Mouse (Mus musculus): ENCODE measurements at regions not wholly inside any gene's neighbourhood (a gene's known extent, or its start where the extent isn't known, plus 50 kb on each side); places are given as distances from the start of the nearest gene placed in this dataset.

DNA sequence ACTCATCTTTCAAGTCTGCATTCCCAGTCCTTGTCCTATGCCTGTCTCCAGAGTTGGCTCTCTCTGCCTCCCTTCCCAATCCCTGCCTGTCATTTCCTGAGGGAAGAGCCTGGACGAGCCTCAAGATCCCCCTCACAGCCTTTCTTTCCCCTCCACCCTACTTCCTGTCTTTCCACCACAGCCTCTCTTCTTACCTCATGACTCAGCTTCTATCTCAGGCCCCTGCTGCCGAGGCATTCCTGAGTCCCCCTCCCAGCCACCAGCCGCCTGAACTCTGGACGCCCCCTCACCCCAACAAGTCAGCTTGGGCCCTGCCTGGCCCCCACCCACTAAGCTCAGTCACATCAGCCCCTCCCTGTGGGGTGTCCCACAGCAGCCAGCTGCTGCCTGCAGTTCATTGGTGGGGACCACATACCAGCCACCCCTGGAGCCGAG is 105.8 kb downstream of the Efnb1 start:
- DNase-seq (ENCODE audit: extremely low spot score in 1 of 2, low spot score in 2 of 2): peak in 1 of 2 experiments; percentile 27
- intact Hi-C loops (cut with DNase I): no loop called here

DNA sequence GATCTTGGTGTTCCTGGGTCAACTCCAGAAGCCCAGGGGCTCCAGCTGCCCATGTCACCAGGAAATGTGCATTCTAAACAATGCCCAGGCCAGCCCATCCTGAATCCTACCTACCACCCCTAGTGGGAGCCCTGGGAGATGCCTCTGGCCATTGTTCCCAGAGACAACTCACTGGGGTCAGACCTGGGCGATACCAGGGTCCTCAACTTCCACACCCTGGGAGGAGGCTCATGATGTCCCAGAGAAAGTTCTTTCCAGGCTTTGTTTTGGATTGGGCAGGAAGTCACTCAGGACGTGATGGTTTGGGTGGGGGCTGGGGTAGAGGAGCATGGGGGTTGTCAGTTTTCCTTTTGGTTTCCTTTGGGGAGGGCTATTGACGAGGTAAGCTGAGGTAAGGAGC is 97.1 kb downstream of the Efnb1 start:
- intact Hi-C loops (cut with DNase I): no loop called here
- no peak for DNase-seq (ENCODE audit: extremely low spot score in 1 of 2, low spot score in 2 of 2)

DNA sequence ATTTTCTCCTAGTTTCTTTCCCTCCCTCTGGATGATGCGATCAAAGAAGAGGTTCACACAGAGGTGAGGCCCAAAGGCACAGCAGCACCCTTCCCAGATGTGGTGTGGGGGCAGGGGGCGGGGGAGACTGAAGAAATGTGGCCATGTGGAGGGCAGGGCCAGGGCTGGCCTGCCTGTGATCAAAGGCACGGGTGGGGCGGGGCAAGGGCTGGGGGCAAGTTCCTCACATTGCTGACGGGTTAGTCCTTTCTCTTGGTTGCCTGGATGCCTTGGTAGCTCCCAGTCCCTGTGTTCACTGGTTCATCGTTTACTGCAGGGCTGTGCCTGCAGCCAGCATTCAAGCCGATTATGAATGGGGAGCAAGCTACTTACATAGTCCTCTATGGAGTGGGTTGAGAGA is 96.4 kb downstream of the Efnb1 start:
- intact Hi-C loops (cut with DNase I): no loop called here
- DNase-seq (ENCODE audit: extremely low spot score in 1 of 2, low spot score in 2 of 2): no peak

DNA sequence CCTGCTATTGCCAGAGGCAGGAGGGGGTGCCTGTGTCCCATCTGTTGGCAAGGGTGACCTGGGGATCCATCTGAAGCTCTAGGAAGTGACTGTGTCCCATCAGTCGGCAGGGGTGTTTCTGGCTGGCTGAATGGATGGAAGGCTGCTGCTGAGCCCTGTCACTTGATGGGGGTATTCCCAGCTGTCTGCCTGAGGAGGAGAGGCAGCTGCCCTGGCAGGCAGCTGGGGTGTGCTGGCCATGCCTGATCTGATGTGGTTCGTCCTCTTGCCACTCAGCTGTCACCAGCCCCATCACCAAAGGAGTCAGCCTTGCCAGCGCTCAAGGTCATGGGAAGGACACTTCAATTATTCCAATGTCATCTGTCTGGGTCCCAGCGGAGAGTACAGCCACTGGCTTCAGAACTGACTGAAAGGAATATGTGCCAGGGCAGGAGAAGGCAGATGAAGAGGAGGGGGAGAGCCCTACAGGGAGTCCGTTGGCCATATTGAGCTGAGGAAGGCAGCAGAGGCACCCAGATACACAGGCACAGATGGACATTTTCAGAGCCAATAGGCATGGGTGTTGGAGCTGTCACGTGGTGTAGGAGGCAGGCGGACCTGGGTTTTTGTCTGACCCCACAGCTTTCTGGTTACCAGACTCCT is 89.3 kb downstream of the Efnb1 start:
- no peak for DNase-seq (ENCODE audit: extremely low spot score in 1 of 2, low spot score in 2 of 2)
- intact Hi-C loops (cut with DNase I): no loop called here

DNA sequence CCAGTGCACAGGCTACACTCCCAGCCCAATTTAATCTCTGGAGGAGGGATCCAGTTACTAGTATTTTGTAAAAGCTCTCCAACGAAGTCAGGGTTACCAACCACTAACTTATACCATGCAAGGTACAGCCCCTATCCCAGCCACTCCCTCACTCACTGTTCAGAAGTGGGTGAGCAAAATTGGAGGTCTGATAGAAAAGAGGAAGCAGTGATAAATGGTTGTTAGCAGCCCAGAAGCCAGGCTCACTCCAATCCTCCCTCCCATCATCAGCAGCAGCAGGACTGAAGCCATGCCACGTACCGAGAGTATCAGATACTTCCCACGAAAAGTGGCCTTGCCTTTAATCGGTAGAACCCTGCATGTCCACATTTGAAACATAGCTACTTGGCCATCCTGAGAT is 86.1 kb downstream of the Efnb1 start:
- DNase-seq (ENCODE audit: extremely low spot score in 1 of 2, low spot score in 2 of 2): no peak
- intact Hi-C loops (cut with DNase I): no loop called here

DNA sequence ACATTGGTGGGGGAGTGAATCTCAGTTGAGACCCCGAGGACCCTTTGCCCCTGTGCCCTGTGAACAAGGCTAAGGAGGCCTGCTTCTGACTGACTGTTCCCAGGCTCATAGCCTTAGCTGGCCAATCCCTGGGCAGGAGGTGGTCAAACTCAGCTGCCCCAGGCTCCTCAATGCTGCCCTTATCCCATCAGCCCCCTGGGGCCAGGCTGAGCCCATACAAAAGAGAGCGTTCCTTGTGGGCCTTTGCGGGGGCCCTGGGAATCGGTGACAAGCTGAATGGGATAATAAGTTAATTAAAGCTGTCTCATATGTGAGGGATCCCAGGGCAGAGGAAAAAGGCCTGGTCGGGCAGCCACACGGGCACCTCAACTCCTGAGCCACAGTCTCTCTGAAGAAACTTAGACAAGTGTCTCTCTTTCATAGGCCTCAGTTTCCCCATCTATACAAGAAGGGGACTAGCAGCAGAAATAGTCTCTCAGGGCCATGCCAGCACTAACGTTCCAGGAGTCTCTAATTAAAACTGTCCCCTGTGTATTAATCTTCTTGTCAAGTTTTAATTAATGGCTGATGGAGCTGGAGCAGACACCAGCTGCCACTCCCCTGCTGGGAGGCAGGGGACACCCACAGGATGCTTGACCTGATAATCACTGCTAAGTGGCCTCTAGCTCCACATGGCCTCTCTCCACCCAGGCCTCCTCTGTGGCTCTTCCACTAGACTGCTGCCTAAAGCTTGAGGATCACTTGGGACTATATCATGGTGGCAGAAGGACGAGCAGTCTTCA is 84.9 kb downstream of the Efnb1 start:
- no peak for DNase-seq (ENCODE audit: extremely low spot score in 1 of 2, low spot score in 2 of 2)
- intact Hi-C loops (cut with DNase I): no loop called here

DNA sequence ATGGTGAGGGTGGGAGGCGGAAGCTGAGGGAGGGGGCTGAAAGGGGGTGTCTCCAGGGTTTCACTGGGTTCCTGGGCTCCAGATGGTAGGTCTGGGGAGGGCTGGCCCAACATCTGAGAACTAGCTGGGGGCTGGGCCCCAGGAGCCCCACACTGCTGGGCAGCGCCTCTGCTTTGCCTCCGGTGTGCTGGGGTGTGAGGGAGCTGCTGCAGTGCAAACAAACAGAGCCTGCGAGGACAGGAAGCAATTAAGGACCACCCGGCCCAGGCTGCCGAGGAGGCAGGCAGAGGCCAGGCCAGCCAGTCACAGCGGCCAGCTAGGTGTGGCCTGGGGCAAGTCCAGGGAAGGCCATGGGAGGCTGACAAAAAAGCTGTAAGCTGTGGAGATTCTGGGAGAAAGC is 82.3 kb downstream of the Efnb1 start:
- DNase-seq (ENCODE audit: extremely low spot score in 1 of 2, low spot score in 2 of 2): peak in 1 of 2 experiments; percentile 27
- intact Hi-C loops (cut with DNase I): loop anchor here (5.0 kb wide), 1 partner anchor 81 kb away; the partner anchor contains the start of gene Efnb1

DNA sequence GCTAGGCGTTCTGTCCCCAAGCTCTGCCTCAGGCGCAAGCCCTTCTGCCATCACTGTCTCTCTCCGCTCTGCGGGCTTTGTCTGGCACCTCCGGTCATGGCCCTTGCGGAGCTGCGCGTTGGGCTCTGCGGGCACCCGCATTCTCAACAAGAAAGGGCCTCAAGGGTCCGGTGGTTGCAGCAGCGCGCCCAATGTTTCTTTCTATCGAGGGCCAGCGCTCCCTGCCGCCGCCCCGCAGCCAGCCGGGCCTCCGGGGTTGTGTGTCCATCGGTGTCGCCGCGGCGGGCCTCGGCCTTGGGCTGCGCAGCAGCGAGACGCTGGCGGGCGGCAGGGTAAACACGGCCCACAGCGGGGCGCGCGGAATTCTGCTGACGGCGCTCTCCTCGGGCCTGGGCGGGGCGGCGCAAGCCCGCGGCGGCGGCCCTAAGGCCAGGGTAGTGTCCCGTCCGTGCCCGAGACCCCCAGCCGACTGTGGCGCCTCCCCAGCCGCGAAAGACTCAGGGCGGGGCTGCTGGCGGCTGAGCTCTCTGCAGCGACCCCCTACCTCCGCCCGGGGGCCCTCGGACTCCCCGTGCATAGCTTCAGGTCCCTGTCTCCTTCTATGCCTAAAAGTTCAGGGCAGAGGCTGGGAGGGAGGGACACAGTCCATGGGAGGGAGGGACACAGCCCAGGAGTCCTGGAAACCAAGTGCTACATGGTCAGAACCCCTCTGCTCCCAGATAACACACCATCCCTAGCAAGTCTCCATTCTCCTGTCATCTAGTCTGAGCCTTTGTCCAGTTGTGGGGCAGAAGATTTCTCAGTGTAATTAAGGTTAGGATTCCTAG is 80.9 kb downstream of the Efnb1 start:
- intact Hi-C loops (cut with DNase I): loop anchor here (5.0 kb wide), 1 partner anchor 80 kb away; the partner anchor contains the start of gene Efnb1
- DNase-seq (ENCODE audit: extremely low spot score in 1 of 2, low spot score in 2 of 2): peak in 1 of 2 experiments; percentile 75

DNA sequence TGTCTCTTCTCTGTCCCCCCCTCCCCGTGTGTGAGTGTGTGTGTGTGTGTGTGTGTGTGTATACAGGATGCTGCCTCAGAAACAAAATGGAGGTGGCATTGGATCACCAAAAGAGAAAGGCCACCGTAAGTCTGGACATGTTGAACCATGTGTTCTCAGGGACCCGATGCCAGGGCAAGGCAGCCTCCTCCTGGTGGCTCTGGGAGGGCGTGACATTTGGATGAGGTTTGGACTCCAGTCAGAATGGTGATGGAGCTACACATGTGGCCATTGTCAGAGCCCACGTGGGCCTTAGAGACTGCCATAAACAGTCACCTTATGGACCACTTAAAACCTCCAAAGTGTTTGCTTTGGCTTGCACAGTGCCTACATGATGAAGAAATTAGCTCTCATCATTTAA is 80.0 kb downstream of the Efnb1 start:
- DNase-seq (ENCODE audit: extremely low spot score in 1 of 2, low spot score in 2 of 2): no peak
- intact Hi-C loops (cut with DNase I): loop anchor here (5.0 kb wide), 1 partner anchor 79 kb away; the partner anchor contains the start of gene Efnb1

DNA sequence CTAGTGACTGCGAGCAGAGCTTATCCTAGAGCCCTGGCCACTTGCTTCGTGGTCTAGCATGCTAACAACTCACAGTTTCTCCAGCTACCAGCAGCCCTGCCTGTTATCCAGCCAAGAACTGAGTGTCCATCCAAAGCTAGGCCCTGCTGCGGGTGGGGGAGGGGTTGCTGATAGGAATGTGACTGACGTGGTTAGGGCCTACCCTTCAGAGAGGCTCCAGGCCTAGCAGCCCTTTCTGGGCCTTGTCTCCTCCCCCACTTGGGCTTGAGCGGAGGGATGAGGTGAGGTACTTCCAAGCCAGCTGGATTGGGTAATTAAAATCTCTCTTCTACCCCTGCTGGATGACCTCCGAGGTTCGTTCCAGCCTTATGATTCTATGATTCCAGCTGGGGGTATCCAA is 79.2 kb downstream of the Efnb1 start:
- DNase-seq (ENCODE audit: extremely low spot score in 1 of 2, low spot score in 2 of 2): peak in 1 of 2 experiments; percentile 42
- intact Hi-C loops (cut with DNase I): loop anchor here (5.0 kb wide), 1 partner anchor 78 kb away; the partner anchor contains the start of gene Efnb1

DNA sequence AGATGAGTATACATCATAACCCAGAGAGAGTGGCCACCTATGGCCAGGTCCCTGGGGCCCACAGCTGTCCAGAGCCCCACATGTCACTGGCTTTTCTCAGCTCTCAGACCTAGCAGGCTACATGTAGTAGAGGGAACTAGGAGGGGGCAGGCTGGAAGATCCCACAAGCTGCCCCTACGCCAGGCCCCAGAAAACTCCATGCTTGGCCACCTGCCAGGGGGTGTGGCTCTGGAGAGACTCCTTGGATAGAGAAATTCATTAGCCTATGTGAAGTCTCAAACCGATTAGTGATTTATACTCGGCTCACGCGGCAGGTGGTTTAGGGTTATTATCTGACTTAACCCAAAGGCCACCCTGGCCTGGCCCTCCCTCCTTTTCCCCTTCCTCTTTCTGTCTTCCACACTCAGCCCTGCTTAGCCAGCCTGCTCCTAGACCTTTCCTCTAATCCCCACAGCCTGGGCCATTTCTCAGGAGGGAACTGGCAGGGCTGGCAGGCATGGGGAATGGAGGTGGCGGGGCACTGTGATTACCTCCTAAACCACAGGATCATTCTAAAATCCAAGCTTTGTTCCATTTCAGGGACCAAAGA is 77.7 kb downstream of the Efnb1 start:
- no peak for DNase-seq (ENCODE audit: extremely low spot score in 1 of 2, low spot score in 2 of 2)
- intact Hi-C loops (cut with DNase I): no loop called here

DNA sequence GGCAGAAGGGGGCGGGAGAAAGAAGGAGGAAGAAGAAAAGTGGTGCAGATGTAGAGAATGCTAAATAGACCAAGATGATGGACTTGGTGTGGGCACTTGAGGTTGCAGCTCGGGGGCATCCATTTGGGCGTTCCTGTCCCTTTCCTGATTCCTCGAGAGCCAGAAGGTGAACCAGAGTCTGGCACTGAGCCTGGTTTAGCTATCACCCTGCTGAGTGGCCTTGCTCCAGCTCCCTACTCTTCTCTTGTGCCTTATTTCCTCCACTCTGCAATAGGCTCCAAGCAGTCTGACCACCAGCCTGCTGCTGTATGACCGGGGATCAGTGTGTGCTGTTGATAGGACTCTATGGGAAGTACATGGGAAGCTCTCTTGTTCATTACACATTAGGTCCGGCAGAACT is 68.1 kb downstream of the Efnb1 start:
- intact Hi-C loops (cut with DNase I): no loop called here
- DNase-seq (ENCODE audit: extremely low spot score in 1 of 2, low spot score in 2 of 2): no peak

DNA sequence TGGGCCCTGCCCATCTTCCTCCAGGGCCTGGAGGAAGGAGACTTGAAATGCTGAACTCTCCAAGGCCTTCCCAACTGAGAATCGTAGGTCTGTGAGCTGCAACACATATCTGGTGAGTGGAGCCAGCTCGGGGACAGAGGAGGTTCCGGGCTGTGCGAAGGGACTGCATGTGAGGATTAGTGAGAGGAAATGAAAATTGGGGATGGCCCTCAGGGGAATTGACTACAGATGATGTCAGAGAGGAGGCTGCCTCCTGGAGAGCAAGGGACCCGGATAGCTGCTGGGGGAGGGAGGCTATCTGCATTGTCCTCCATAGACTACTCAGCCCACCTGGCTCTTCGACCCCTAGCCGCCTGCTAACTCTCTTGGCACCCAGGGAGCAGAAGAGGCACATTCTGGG is 65.2 kb downstream of the Efnb1 start:
- intact Hi-C loops (cut with DNase I): no loop called here

DNA sequence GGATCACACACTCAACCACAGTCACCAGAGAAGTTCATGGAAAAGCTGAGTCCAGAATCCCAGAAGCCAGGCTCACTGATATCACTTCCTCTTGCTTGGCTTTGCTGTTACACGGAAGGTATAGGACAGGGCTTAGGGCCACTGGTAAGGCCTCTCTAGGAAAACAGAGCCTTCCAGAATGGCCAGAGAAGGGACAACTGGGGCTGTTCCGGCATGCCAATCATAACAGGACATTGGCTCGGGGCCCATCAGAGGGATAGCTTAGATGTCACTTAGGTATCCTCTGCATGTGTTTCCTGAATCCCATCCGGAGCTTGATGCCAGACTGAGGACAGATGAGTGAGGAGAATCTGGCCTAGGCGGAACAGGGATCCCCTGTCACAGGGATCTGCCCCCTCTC is 63.7 kb downstream of the Efnb1 start:
- intact Hi-C loops (cut with DNase I): no loop called here
- DNase-seq (ENCODE audit: extremely low spot score in 1 of 2, low spot score in 2 of 2): peak in 1 of 2 experiments; percentile 57

More for the DNA sequence above, 65.2 kb downstream of the Efnb1 start:
- DNase-seq (ENCODE audit: extremely low spot score in 1 of 2, low spot score in 2 of 2): no peak

DNA sequence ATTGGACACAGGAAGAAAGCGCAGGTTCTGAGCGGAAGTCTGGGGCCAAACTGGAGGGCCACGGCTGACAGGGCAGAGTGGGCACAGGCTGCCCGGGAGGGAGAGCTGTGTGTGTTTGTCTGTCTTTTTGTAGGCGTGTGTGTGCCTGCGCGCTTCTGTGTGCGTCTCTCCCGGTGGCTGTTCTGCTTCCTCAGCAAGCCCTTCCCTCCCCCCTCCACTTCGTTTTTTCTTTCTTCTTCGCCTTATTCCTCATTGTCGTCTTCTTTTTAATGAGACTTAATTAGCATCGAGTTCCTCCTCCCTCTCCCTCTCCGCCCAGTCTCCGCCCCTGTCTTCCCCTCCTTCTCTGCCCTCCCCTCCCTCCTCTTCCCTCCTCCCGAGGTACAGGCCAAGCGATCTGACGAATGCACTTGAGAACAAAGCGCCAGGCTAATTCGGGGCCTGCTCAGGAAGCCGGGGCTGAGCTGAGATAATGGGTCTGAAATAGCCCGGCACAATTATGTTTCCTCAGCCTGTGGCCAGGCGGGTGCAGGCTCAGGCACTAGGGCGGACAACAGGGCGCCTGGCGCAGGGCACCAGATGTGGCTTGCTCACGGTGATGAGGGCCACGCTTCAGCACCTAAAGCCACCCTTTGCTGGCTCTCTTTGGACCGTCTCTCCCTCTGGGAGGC is 63.2 kb downstream of the Efnb1 start:
- intact Hi-C loops (cut with DNase I): no loop called here

More for the DNA sequence above, 63.2 kb downstream of the Efnb1 start:
- DNase-seq (ENCODE audit: extremely low spot score in 1 of 2, low spot score in 2 of 2): peak; percentile 24 to 72
